8 mouse cellular contexts compared by ENCODE assay signal in the genomic region with DNA sequence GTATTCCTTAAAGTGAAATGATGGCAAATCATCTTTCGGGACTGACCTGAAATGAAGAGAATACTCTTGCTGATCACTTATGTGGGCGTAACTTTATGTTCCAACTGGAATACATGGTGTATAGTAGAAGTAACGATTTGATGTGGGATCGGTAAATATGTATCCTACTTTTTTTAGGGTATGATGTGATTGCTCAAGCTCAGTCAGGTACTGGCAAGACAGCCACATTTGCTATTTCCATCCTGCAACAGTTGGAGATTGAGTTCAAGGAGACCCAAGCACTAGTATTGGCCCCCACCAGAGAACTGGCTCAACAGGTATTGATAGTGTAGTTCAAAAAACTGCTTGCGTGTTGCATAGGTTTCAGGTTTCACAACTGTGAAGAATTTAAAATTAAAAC. TPM values are rescaled to one million over a fixed set of nuclear protein-coding genes. Genes with fewer than 3 reads are reported as not detected.
A peak's percentile ranks its signal among the peaks of the same experiment; 100 is the strongest.
DNase-seq lines count a peak whose midpoint lies in the region; ATAC-seq and TF ChIP-seq lines count a peak whose summit lies in the region.

No protein-coding gene starts in this region.

- peaks cover 2 to 42% of the 10 kb centered on the region in 2 experiments; a peak in 2 of 4 replicates for H3K4me1 ChIP-seq in CH12.LX (ENCODE audit: control insufficient read depth in 1 of 2, insufficient read depth in 2 of 2)
- peaks cover 44% of the 10 kb centered on the region for H3K4me1 ChIP-seq in forebrain, embryonic 15.5 days
- H3K4me1 ChIP-seq in liver, embryonic 14.5 days (replicated peaks; ENCODE audit: control insufficient read depth in 2 of 2, insufficient read depth in 2 of 2, low read length in 1 of 2) = peaks cover 0 to 9% of the 10 kb centered on the region in 2 experiments; a peak in 2 of 4 replicates

- no peak for ATAC-seq in forebrain, embryonic 15.5 days (replicated peaks)
- no peak for ATAC-seq in liver, embryonic 14.5 days (ENCODE audit: insufficient read depth)

- intact Hi-C loops in heart, postnatal 10 days (cut with DNase I) = loop anchor here (2.0 kb wide), 1 partner anchor 18 kb away; a partner anchor contains a TSS

- no peaks in the 10 kb centered on the region for H3K27me3 ChIP-seq in CH12.LX (replicated peaks)
- H3K27me3 ChIP-seq in forebrain, embryonic 15.5 days = no peaks in the 10 kb centered on the region
- H3K27me3 ChIP-seq in liver, embryonic 14.5 days (ENCODE audit: control insufficient read depth, insufficient read depth, low read length) = no peaks in the 10 kb centered on the region

- H3K79me2 ChIP-seq in CH12.LX (replicated peaks; ENCODE audit: control insufficient read depth, extremely low read depth, insufficient read depth, poor library complexity, severe bottlenecking) = peaks cover 55% of the 10 kb centered on the region

- no peak for TF ChIP-seq EP300 in CH12.LX (IDR thresholded peaks at IDR 0.05; ENCODE audit: low read length)
- TF ChIP-seq EP300 in liver, embryonic 14.5 days (IDR thresholded peaks at IDR 0.05; ENCODE audit: low read depth) = no peak

- H3K9ac ChIP-seq in CH12.LX (ENCODE audit: insufficient read depth, low read depth) = peak overlapping the region; percentile 100
- peak overlapping the region; percentile 98 for H3K9ac ChIP-seq in forebrain, embryonic 15.5 days (replicated peaks)
- peak overlapping the region; percentile 99 for H3K9ac ChIP-seq in liver, embryonic 14.5 days (replicated peaks)

- DNase-seq in heart, adult 11 months = peak; percentile 73
- DNase-seq in heart, postnatal 10 days = no peak
- no peak for DNase-seq in CH12.LX (ENCODE audit: extremely low read depth)
- DNase-seq in liver, embryonic 14.5 days (ENCODE audit: low read depth in 3 of 3, low spot score in 3 of 3) = no peak
- DNase-seq in adrenal gland, postnatal 36 days = no peak
- DNase-seq in cerebellum, adult 11 months = no peak
- no peak for DNase-seq in cerebellum, postnatal 36 days

- H3K36me3 ChIP-seq in CH12.LX (replicated peaks in 1 of 2; ENCODE audit: control insufficient read depth in 1 of 2, insufficient read depth in 1 of 2, low read length in 1 of 2) = peaks cover 47 to 50% of the 10 kb centered on the region in 2 experiments
- H3K36me3 ChIP-seq in forebrain, embryonic 15.5 days = peaks cover 47% of the 10 kb centered on the region
- peaks cover 54% of the 10 kb centered on the region for H3K36me3 ChIP-seq in liver, embryonic 14.5 days (replicated peaks; ENCODE audit: control insufficient read depth, insufficient read depth, low read depth)

- H3K9me3 ChIP-seq in CH12.LX (replicated peaks; ENCODE audit: low read length) = no peaks in the 10 kb centered on the region
- H3K9me3 ChIP-seq in forebrain, embryonic 15.5 days = no peaks in the 10 kb centered on the region
- H3K9me3 ChIP-seq in liver, embryonic 14.5 days (ENCODE audit: control insufficient read depth, low read length) = no peaks in the 10 kb centered on the region

- peak overlapping the region; percentile 99 for H3K4me2 ChIP-seq in CH12.LX (ENCODE audit: insufficient read depth, low read depth, poor library complexity, severe bottlenecking)
- H3K4me2 ChIP-seq in forebrain, embryonic 15.5 days (replicated peaks) = peak overlapping the region; percentile 91
- H3K4me2 ChIP-seq in liver, embryonic 14.5 days (ENCODE audit: low read depth) = peak overlapping the region; percentile 80

- 5% methylated on average over 5 of the region's 5 CpGs for WGBS in forebrain, embryonic 15.5 days
- 2% methylated on average over 5 of the region's 5 CpGs for WGBS in liver, embryonic 14.5 days (ENCODE audit: insufficient replicate concordance)

- in situ Hi-C loops in CH12.LX (cut with MboI; ENCODE audit: low pct_ligation_motif_present, low pct_unique_long_range_greater_than_20kb, low sequenced_read_pairs) = no loop called here

- H3K4me3 ChIP-seq in CH12.LX (replicated peaks in 1 of 3; ENCODE audit: low read depth in 2 of 3, low read length in 2 of 3, poor library complexity in 1 of 3) = peak overlapping the region; percentile 81 to 97 (median 91)
- peak overlapping the region; percentile 76 for H3K4me3 ChIP-seq in forebrain, embryonic 15.5 days
- H3K4me3 ChIP-seq in liver, embryonic 14.5 days (ENCODE audit: insufficient read depth in 1 of 2, low read depth in 2 of 2, low read length in 2 of 2) = peak overlapping the region; percentile 88 to 89

- no peak for TF ChIP-seq CTCF in CH12.LX (conservative IDR thresholded peaks at IDR 0.05 in 1 of 2, IDR thresholded peaks at IDR 0.05 in 1 of 2; ENCODE audit: low read depth in 2 of 2, low read length in 2 of 2)
- TF ChIP-seq CTCF in liver, embryonic 14.5 days (IDR thresholded peaks at IDR 0.05; ENCODE audit: low read depth) = no peak

- peak; percentile 54; the same call in 1 of the 2 replicates for TF ChIP-seq POLR2A in CH12.LX (IDR thresholded peaks at IDR 0.05; ENCODE audit: low read depth, low read length)

- dilution Hi-C loops in CH12.LX (cut with MboI; ENCODE audit: extremely low pct_ligation_motif_present, extremely low pct_unique_long_range_greater_than_20kb, low sequenced_read_pairs) = no loop called here

- no peak for TF ChIP-seq RAD21 in CH12.LX (IDR thresholded peaks at IDR 0.05; ENCODE audit: low read depth, low read length)

- peak overlapping the region; percentile 42; the same call in 1 of the 2 replicates for H3K27ac ChIP-seq in CH12.LX (ENCODE audit: insufficient read depth, low read depth)
- no peak overlapping the region; the same call in 1 of the 2 replicates for H3K27ac ChIP-seq in forebrain, embryonic 15.5 days (replicated peaks)
- H3K27ac ChIP-seq in liver, embryonic 14.5 days = peak overlapping the region; percentile 90

TF ChIP-seq in CH12.LX, 34 proteins besides CTCF, POLR2A, EP300 and RAD21:
- no peak for TF ChIP-seq TCF12 (IDR thresholded peaks at IDR 0.05; ENCODE audit: low read depth, low read length)
- peak; percentile 90; the same call in 1 of the 2 replicates for TF ChIP-seq POLR2AphosphoS2 (IDR thresholded peaks at IDR 0.05; ENCODE audit: low read depth, low read length)
- 0 out of 2 replicates have a peak, but pooled peaks have one; percentile 80 for TF ChIP-seq ZMIZ1 (IDR thresholded peaks at IDR 0.05; ENCODE audit: low read depth, low read length)
- TF ChIP-seq ZC3H11A (IDR thresholded peaks at IDR 0.05; ENCODE audit: low read depth, low read length) = no peak
- TF ChIP-seq CHD1 (IDR thresholded peaks at IDR 0.05; ENCODE audit: low read depth, low read length) = 0 out of 2 replicates have a peak, but pooled peaks have one; percentile 32
- TF ChIP-seq HCFC1 (IDR thresholded peaks at IDR 0.05; ENCODE audit: low read depth, low read length) = no peak

RNA-seq across cellular contexts. Expression of a gene that starts 1.7 kb away (rescaled TPM):
- total RNA-seq in heart, postnatal 10 days (2021) = 100 to 1,000 TPM; 228 to 269 TPM
- total RNA-seq in CH12.LX (2012; rRNA removed) (358 and 457 TPM in 2 replicates), CH12.LX (2014; rRNA removed) (660 and 860 TPM in 2 replicates)
- 475 TPM in 2 replicates for polyA plus RNA-seq in CH12.LX (2012; ENCODE audit: insufficient read length, low read depth)
- 338 and 359 TPM in 2 replicates for polyA plus RNA-seq in forebrain, embryonic 15.5 days (2015; fragmentation: Nextera tagmentation; extraction: Ambion mirVana)
- polyA plus RNA-seq in liver, embryonic 14.5 days (2012; rRNA removed) = 111 and 159 TPM in 2 replicates
- 55.9 and 66.5 TPM in 2 replicates for polyA plus RNA-seq in liver, embryonic 14.5 days (2014; fragmentation: Nextera tagmentation; extraction: Ambion mirVana)
- total RNA-seq in adrenal gland, postnatal 36 days (2021) = 100 to 1,000 TPM; 505 to 659 TPM

RNA-seq across cellular contexts. Expression of a gene that starts 18.6 kb away (rescaled TPM):
- 10 to 100 TPM; 14.5 to 15.8 TPM for total RNA-seq in heart, postnatal 10 days (2021)
- total RNA-seq in CH12.LX (2012; rRNA removed) (121 and 125 TPM in 2 replicates), CH12.LX (2014; rRNA removed) (191 and 204 TPM in 2 replicates)
- polyA plus RNA-seq in CH12.LX (2012; ENCODE audit: insufficient read length, low read depth) = 74.6 and 91.5 TPM in 2 replicates
- 71.7 and 87.2 TPM in 2 replicates for polyA plus RNA-seq in forebrain, embryonic 15.5 days (2015; fragmentation: Nextera tagmentation; extraction: Ambion mirVana)
- 6.5 and 17.1 TPM in 2 replicates for polyA plus RNA-seq in liver, embryonic 14.5 days (2012; rRNA removed)
- polyA plus RNA-seq in liver, embryonic 14.5 days (2014; fragmentation: Nextera tagmentation; extraction: Ambion mirVana) = 177 and 178 TPM in 2 replicates
- 1 to 10 TPM; 8.8 TPM for total RNA-seq in adrenal gland, postnatal 36 days (2021)

RNA-seq across cellular contexts. Expression of a gene that starts 37.4 kb away (rescaled TPM):
- 10 to 100 TPM; 12.9 to 37.4 TPM for total RNA-seq in heart, postnatal 10 days (2021)
- total RNA-seq in CH12.LX (2012; rRNA removed) = 0.13 TPM in 1 of 2 replicates, not detected in the other
- 0.68 and 0.99 TPM in 2 replicates for total RNA-seq in CH12.LX (2014; rRNA removed)
- polyA plus RNA-seq in CH12.LX (2012; ENCODE audit: insufficient read length, low read depth) = 0.55 and 1.1 TPM in 2 replicates
- polyA plus RNA-seq in forebrain, embryonic 15.5 days (2015; fragmentation: Nextera tagmentation; extraction: Ambion mirVana) = not detected in 2 replicates
- polyA plus RNA-seq in liver, embryonic 14.5 days (2012; rRNA removed) = not detected in 2 replicates
- not detected in 2 replicates for polyA plus RNA-seq in liver, embryonic 14.5 days (2014; fragmentation: Nextera tagmentation; extraction: Ambion mirVana)
- 100 to 1,000 TPM; 289 to 393 TPM for total RNA-seq in adrenal gland, postnatal 36 days (2021)

RNA-seq across cellular contexts. Expression of a gene that starts 51.3 kb away (rescaled TPM):
- not detected for total RNA-seq in heart, postnatal 10 days (2021)
- total RNA-seq in CH12.LX (2012; rRNA removed) (not detected in 2 replicates), CH12.LX (2014; rRNA removed) (not detected in 2 replicates)
- not detected in 2 replicates for polyA plus RNA-seq in CH12.LX (2012; ENCODE audit: insufficient read length, low read depth)
- polyA plus RNA-seq in forebrain, embryonic 15.5 days (2015; fragmentation: Nextera tagmentation; extraction: Ambion mirVana) = 0.80 TPM in 1 of 2 replicates, not detected in the other
- polyA plus RNA-seq in liver, embryonic 14.5 days (2012; rRNA removed) = 162 and 225 TPM in 2 replicates
- 513 and 583 TPM in 2 replicates for polyA plus RNA-seq in liver, embryonic 14.5 days (2014; fragmentation: Nextera tagmentation; extraction: Ambion mirVana)
- 1 to 10 TPM in 1 of 2 experiments, under 1 TPM in 1; 0.36 to 1.3 TPM for total RNA-seq in adrenal gland, postnatal 36 days (2021)

Comparison
In these comparisons a context has a peak if more than half of its experiments do, and no peak if none do; other contexts are left out.
1. RNA of a gene that starts 18.6 kb away (total RNA-seq): 121 to 204 TPM in CH12.LX; 14.5 to 15.8 TPM in heart, postnatal 10 days and 8.8 TPM in adrenal gland, postnatal 36 days; every median in the first group is over 4 times any median in the second.
2. RNA of a gene that starts 37.4 kb away (total RNA-seq): 289 to 393 TPM in adrenal gland, postnatal 36 days; 12.9 to 37.4 TPM in heart, postnatal 10 days and 0.13 to 0.99 TPM in CH12.LX; every median in the first group is over 4 times any median in the second.
3. Peak in every context shown above with its lines, with median percentiles within 50 percentile points of each other: H3K4me2 ChIP-seq, H3K4me3 ChIP-seq and H3K9ac ChIP-seq.